Mouse (Mus musculus): ENCODE measurements around the gene Hpca.

GRCm38 (mm10) chr4:129082379-129083115 lies 39.3 kb downstream of the Hpca start:
- TF ChIP-seq CTCF (IDR thresholded peaks at IDR 0.05; ENCODE audit: low read depth, low read length) (peak; percentile 83), EP300 (IDR thresholded peaks at IDR 0.05; ENCODE audit: insufficient read depth, low read depth, low read length) (no peak), POLR2A (IDR thresholded peaks at IDR 0.05; ENCODE audit: insufficient read depth, low read length) (no peak)
